Mouse (Mus musculus) heart, embryonic 11.5 days (tissue): ENCODE results near the gene Slc9a2. TPM values are rescaled to one million over a fixed set of nuclear protein-coding genes. Genes with fewer than 3 reads are reported as not detected.

Experiments used
- ATAC-seq: fragments of 200-750 bp; cut with Nextera tagmentation; replicated peaks from 2 replicates; pipeline ENCODE4 v1.8.0; 2017; ENCODE audit warnings: moderate library complexity; ENCODE audit not compliant: insufficient number of reproducible peaks, low FRiP score, low TSS enrichment
- H3K27ac ChIP-seq: fragments of 300-500 bp; sonication (generic); 2 replicates; pipeline ENCODE4 v1.5.1; 2014; ENCODE audit warnings: mild to moderate bottlenecking, low read depth, low read length
- H3K27me3 ChIP-seq: fragments of 300-500 bp; sonication (generic); 2 replicates; pipeline ENCODE4 v1.6.1; 2014; ENCODE audit warnings: mild to moderate bottlenecking, low read length, mixed read lengths; ENCODE audit not compliant: control insufficient read depth, insufficient read depth
- H3K36me3 ChIP-seq: fragments of 300-500 bp; sonication (generic); 2 replicates; pipeline ENCODE4 v1.6.1; 2014; ENCODE audit warnings: mild to moderate bottlenecking, low read length, moderate library complexity, mixed read lengths; ENCODE audit not compliant: control insufficient read depth, insufficient read depth
- H3K4me1 ChIP-seq: fragments of 300-500 bp; sonication (generic); 2 replicates; pipeline ENCODE4 v1.6.1; 2014; ENCODE audit warnings: low read length; ENCODE audit not compliant: control insufficient read depth, insufficient read depth
- H3K4me2 ChIP-seq: fragments of 300-500 bp; sonication (generic); 2 replicates; pipeline ENCODE4 v1.6.1; 2014; ENCODE audit warnings: mild to moderate bottlenecking, moderate library complexity
- H3K4me3 ChIP-seq: fragments of 300-500 bp; sonication (generic); 2 replicates; pipeline ENCODE4 v1.5.1; 2014; ENCODE audit warnings: low read depth, low read length
- H3K9ac ChIP-seq: fragments of 300-500 bp; sonication (generic); 2 replicates; pipeline ENCODE4 v1.6.1; 2014; ENCODE audit warnings: mild to moderate bottlenecking, low read depth, low read length, moderate library complexity
- H3K9me3 ChIP-seq: fragments of 300-500 bp; sonication (generic); replicated peaks from 2 replicates; pipeline ENCODE4 v1.6.1; 2016; ENCODE audit warnings: low read length; ENCODE audit not compliant: control insufficient read depth
- WGBS: fragments of 180-500 bp; shearing (Covaris S2); extraction: QIAGEN DNeasy Blood & Tissue Kit; methylation state at CpG from one replicate; pipeline ENCODE4 v1.1.7; 2014; ENCODE audit not compliant: insufficient replicate concordance; 5-methylcytosine and 5-hydroxymethylcytosine counted together
- polyA plus RNA-seq: library from polyadenylated mRNA; unstranded; fragments of >200 nt; fragmentation: Nextera tagmentation; extraction: Ambion mirVana; gene quantifications from 2 replicates; pipeline ENCODE4 v1.2.1, GENCODE M21; 2014

Slc9a2 gene
- polyA plus RNA-seq, 1 experiment from 2014 or later = not detected

GRCm38 (mm10) chr1:40769331-40769894 lies 89.0 kb downstream of the Slc9a2 start:
- Histone ChIP-seq H3K27me3 (no peaks in the 10 kb centered on the region), H3K36me3 (no peaks in the 10 kb centered on the region), H3K4me1 (no peaks in the 10 kb centered on the region), H3K4me3 (no peak overlapping the region), H3K9ac (no peak overlapping the region), H3K4me2 (no peak overlapping the region), H3K27ac (no peak overlapping the region), H3K9me3 (no peaks in the 10 kb centered on the region)
- ATAC-seq = no peak
- 75% methylated on average over 4 of the region's 4 CpGs for WGBS

- Histone ChIP-seq H3K4me2 (no peak overlapping the region), H3K4me1 (no peaks in the 10 kb centered on the region)
- 76% methylated on average over 7 of the region's 7 CpGs for WGBS
Measured at GRCm38 (mm10) chr1:40771196-40771970, 91.0 kb downstream of the Slc9a2 start.

GRCm38 (mm10) chr1:40773234-40773633 lies 92.9 kb downstream of the Slc9a2 start:
- no peak overlapping the region for H3K4me3 ChIP-seq
- ATAC-seq = no peak
- H3K4me1 ChIP-seq = no peaks in the 10 kb centered on the region
- no peak overlapping the region for H3K4me2 ChIP-seq
- no peak overlapping the region for H3K9ac ChIP-seq
- no peaks in the 10 kb centered on the region for H3K27me3 ChIP-seq
- no peaks in the 10 kb centered on the region for H3K36me3 ChIP-seq
- 85% methylated on average over 5 of the region's 5 CpGs for whole genome bisulfite sequencing
- no peak overlapping the region for H3K27ac ChIP-seq
- no peaks in the 10 kb centered on the region for H3K9me3 ChIP-seq

More at GRCm38 (mm10) chr1:40771196-40771970, 91.0 kb downstream of the Slc9a2 start:
- H3K9ac ChIP-seq = no peak overlapping the region
- no peak overlapping the region for H3K4me3 ChIP-seq
- no peak overlapping the region for H3K27ac ChIP-seq
- H3K27me3 ChIP-seq = no peaks in the 10 kb centered on the region
- no peaks in the 10 kb centered on the region for H3K36me3 ChIP-seq
- ATAC-seq = no peak
- H3K9me3 ChIP-seq = no peaks in the 10 kb centered on the region

- no peak for ATAC-seq
- Histone ChIP-seq H3K4me3 (no peak overlapping the region), H3K27ac (no peak overlapping the region), H3K4me2 (no peak overlapping the region), H3K9ac (no peak overlapping the region), H3K36me3 (peaks cover 3% of the 10 kb centered on the region; the same call in 1 of the 2 replicates), H3K9me3 (peaks cover 4% of the 10 kb centered on the region; the same call in 1 of the 2 replicates), H3K4me1 (no peaks in the 10 kb centered on the region), H3K27me3 (no peaks in the 10 kb centered on the region)
- 85% methylated on average over 10 of the region's 10 CpGs for WGBS
Measured at GRCm38 (mm10) chr1:40774040-40774439, 93.7 kb downstream of the Slc9a2 start.

- no peak overlapping the region for H3K27ac ChIP-seq
- H3K4me1 ChIP-seq = no peaks in the 10 kb centered on the region
- H3K4me2 ChIP-seq = no peak overlapping the region
- peaks cover 4% of the 10 kb centered on the region; the same call in 1 of the 2 replicates for H3K9me3 ChIP-seq
- no peak overlapping the region for H3K4me3 ChIP-seq
- no peaks in the 10 kb centered on the region for H3K27me3 ChIP-seq
- 64% methylated on average over 2 of the region's 2 CpGs for WGBS
- H3K9ac ChIP-seq = no peak overlapping the region
- peaks cover 8% of the 10 kb centered on the region; the same call in 1 of the 2 replicates for H3K36me3 ChIP-seq
- ATAC-seq = no peak
Measured at GRCm38 (mm10) chr1:40776102-40776501, 95.7 kb downstream of the Slc9a2 start.

GRCm38 (mm10) chr1:40776763-40777162 lies 96.4 kb downstream of the Slc9a2 start:
- no peak overlapping the region for H3K4me2 ChIP-seq
- H3K36me3 ChIP-seq = peaks cover 8% of the 10 kb centered on the region; the same call in 1 of the 2 replicates
- no peak for ATAC-seq
- no peaks in the 10 kb centered on the region for H3K27me3 ChIP-seq
- H3K9me3 ChIP-seq = peaks cover 4% of the 10 kb centered on the region; the same call in 1 of the 2 replicates
- H3K9ac ChIP-seq = no peak overlapping the region
- no peaks in the 10 kb centered on the region for H3K4me1 ChIP-seq
- no peak overlapping the region for H3K4me3 ChIP-seq
- H3K27ac ChIP-seq = no peak overlapping the region
- 85% methylated on average over 3 of the region's 3 CpGs for WGBS

GRCm38 (mm10) chr1:40783450-40783849 lies 103.1 kb downstream of the Slc9a2 start:
- H3K36me3 ChIP-seq = peaks cover 8% of the 10 kb centered on the region; the same call in 1 of the 2 replicates
- ATAC-seq = no peak

GRCm38 (mm10) chr1:40784306-40784705 lies 103.9 kb downstream of the Slc9a2 start:
- no peak overlapping the region for H3K9ac ChIP-seq
- no peak for ATAC-seq
- no peaks in the 10 kb centered on the region for H3K27me3 ChIP-seq
- WGBS = 78% methylated on average over 9 of the region's 9 CpGs
- H3K9me3 ChIP-seq = no peaks in the 10 kb centered on the region; the same call in 1 of the 2 replicates
- H3K27ac ChIP-seq = no peak overlapping the region
- H3K4me2 ChIP-seq = no peak overlapping the region
- no peaks in the 10 kb centered on the region for H3K4me1 ChIP-seq
- no peak overlapping the region for H3K4me3 ChIP-seq
- H3K36me3 ChIP-seq = peaks cover 5% of the 10 kb centered on the region; the same call in 1 of the 2 replicates

More at GRCm38 (mm10) chr1:40783450-40783849, 103.1 kb downstream of the Slc9a2 start:
- no peak overlapping the region for H3K27ac ChIP-seq
- H3K9me3 ChIP-seq = peaks cover 3% of the 10 kb centered on the region; the same call in 1 of the 2 replicates
- H3K4me3 ChIP-seq = no peak overlapping the region
- WGBS = 89% methylated on average over 7 of the region's 7 CpGs
- no peak overlapping the region for H3K9ac ChIP-seq
- no peak overlapping the region for H3K4me2 ChIP-seq
- H3K27me3 ChIP-seq = no peaks in the 10 kb centered on the region
- no peaks in the 10 kb centered on the region for H3K4me1 ChIP-seq
